Mouse (Mus musculus) urinary bladder, adult 18-20 months (tissue): ENCODE results near the gene Plxna4.

Source experiments
- DNase-seq, 2 experiments: peaks; one replicate each; pipeline ENCODE4 v3.0.0; 2022; ENCODE audit warnings: low spot score in 2 of 2, mixed read lengths in 2 of 2

Gene Plxna4

DNA sequence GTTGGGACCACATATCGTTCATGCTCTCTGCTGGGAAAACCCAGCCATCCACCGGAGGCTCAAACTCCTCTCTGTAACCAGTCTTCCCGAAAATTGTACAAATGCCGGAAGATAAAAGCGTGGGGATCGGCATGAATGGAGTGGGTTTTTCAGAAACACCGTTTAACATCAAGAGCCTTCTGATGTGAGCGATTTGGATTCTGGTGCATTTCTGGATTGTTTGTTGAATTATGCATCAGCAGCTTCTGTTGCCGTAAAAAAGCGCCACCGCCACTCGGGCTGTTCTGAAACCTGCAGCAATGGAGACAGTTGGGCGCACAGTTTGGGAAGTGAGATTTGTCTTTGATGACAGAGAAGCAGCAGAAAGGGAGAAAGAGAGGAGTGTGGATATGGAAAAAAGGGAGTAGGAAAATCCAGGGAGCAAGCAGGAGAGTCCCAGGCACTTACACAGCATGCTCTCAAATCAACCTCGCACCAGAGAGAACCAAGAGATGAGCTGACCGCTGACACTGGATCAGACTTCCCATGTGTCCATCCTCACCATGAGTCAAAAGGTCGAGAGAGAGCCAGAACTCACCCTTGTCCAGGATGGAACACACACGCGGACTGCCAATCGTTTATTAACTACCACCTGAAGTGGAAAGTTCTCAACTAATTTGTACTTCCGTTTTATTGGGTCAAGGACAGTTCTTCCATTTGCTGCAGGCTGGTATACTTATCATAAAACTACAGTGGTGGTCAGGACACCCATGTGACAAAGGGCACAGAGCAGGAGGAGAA lies 181.5 kb downstream of the Plxna4 start:
- no peak for DNase-seq

DNA sequence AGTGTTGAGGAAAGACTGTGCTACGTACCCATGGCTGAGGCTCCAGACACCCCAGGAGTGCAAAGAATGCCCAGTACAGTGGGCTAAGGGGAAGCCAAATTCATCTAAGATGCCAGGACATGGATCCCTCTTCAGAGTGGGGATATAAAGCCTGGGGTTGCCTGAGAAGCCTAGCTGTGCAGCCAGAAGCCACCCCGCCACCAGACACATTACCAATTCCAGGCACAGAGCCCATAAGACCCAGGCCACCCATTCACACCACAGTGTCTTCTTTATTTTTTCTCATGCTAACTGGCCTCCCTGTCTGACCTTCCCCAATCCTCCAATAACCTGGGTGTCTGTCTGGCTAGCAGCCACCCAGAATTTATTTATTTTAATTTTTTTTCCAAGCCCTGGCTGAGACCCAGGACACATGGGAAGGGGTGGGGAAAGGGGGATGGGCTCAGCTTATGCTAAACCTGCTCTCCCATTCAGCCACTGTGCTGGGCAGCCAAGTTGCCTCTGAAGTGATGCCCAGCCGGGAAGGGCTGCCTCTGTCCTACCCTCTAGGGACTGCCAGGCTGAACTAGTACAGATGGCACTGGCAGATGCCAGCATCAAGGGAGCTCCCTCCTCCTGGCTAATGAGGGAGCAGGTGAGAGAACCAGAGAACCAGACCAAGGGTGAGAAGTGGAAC lies 185.3 kb downstream of the Plxna4 start:
- no peak for DNase-seq

GRCm38 (mm10) chr6:32398261-32398660 lies 189.7 kb downstream of the Plxna4 start:
- no peak for DNase-seq

- peak; percentile 6 to 65 for DNase-seq
Observed at GRCm38 (mm10) chr6:32397133-32397730, 190.8 kb downstream of the Plxna4 start.

DNA sequence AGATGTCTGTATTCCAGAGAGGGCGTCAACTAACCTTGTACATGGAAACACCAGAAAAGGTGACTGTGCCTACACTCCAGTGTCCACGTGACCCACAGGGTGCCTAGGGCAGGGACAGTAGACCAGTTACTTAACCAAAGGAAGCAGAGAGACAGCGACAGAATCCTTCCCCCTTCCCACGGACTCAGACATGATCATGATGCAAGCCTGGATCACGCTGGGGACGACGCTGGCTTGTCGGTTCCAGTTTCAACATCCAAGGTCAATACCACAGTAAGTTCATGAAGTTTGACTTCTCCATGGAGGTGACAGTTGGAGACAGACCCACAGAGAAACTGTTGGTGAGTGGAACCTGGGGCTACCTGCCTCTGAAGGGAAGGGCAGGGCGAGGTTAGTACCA lies 192.6 kb downstream of the Plxna4 start:
- no peak for DNase-seq

- DNase-seq: no peak
Observed at GRCm38 (mm10) chr6:32392262-32392661, 195.7 kb downstream of the Plxna4 start.

- DNase-seq: no peak
Observed at GRCm38 (mm10) chr6:32388276-32388675, 199.7 kb downstream of the Plxna4 start.

- no peak for DNase-seq
Observed at GRCm38 (mm10) chr6:32386915-32387314, 201.1 kb downstream of the Plxna4 start.

DNA sequence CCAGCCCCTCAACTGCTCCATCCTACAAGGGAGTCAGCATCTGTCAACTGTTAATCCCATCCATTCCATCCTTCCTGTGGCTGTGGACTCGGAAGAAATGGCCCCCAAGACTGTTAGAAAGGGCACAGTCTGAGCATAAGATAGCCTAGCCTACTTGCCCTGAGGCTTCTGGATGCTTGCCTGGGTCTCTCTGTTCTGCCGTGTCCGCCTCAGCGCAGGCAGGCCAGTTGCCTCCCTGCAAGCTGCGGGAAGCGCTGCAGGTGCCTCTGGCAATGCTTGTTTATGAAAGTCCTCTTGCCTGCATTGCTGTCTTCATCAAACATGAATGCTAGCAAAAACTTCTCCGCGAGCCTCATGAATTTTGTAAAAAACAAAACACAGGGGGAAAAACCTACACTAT lies 203.1 kb downstream of the Plxna4 start:
- DNase-seq: no peak

DNA sequence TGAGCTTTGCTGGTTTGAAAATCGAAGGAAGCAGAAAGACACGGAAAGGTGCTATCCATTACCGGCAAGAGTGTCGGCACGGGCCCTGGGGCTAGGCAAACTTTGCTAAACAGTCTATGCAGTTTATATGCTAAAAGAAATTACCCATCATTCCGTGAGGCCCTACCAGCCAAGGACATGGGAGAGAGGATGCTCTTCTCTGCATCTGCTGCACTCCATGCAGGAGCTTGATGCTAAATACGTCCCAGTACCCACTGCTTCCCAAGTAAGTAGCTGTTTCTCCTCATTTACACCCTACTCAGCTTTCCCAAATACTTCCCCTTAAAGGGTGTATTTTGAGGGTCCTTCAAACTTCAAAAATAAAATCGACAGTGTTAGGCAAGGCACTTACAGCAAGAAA lies 203.6 kb downstream of the Plxna4 start:
- DNase-seq: no peak

DNA sequence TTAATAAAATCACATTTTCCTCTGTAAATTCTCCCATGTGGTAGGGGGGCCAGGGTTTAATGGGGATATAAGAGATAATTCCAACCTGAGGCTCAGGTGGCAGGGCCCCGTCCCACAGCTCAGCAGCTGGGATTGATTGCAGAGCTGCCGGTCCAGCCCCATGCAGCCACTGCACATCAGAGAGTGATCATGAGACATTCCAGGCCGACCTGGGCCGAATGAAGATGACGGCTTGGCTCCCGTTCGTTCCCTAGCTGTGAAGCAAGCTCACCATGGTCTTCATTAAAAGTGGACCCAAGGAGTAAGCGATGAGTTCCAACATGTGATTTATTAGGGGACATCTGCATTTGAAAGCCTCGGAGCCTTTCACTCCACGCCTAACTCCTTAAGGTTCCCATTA lies 206.5 kb downstream of the Plxna4 start:
- no peak for DNase-seq

GRCm38 (mm10) chr6:32377181-32377580 lies 210.8 kb downstream of the Plxna4 start:
- DNase-seq: no peak

DNA sequence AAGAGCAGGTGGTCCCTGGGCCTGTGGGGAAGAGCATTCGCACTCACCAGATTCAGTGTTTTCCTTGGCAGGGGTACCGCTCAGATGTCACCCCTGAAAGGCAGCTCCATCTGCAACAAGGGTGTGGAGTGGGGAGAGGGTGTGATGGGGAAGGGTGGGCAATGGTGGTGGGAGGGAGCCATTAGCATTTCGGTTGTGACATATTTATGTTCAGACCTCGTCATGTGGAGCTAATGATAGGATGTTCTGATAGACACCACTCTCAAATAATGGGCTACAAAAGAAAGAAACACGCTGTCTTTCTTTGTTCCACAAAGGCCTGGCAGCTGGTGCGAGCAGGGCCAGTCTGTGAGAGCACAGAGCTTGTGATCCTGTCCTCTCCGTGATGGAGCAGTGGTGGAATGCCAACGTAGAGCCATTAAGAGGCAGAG lies 214.0 kb downstream of the Plxna4 start:
- no peak for DNase-seq

DNA sequence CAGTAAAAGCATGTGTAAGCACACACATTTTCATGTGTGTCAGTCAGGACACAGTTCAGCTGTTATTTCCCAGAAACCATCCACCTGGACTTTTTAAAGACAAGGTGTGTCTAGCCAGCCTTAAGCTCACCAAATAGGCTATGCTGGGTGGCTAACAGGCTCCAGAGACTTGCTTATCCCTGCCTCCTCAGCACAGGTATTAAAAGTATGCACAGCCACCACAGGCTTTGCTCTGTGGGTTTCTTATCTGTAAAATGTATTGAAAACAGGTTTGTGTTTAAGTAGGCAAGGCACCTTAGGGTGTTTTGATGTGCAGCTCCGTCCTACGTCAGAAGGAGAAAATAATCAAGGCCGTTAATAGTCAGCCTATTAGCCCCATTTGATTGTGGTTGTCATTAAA lies 218.9 kb downstream of the Plxna4 start:
- DNase-seq: no peak

GRCm38 (mm10) chr6:32368408-32368807 lies 219.6 kb downstream of the Plxna4 start:
- DNase-seq: no peak

DNA sequence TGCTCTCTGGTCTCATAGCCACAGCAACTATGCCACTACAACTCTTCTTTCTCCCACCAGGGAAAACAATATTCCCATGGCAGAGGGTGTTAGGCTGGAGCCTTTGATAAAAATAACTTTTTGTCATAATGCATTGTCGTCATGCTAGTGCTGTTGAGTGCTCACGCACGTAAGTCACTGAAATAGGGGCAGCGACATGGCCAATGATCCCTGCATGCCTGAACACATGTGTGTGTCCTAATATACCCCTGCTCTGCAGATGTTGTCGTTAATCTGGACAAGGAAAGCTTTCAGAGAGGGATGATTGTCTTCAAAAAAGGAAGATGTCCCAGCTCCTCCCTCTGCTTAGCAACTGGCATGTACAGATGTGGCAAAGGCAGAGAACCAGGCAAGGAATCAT lies 223.1 kb downstream of the Plxna4 start:
- no peak for DNase-seq

GRCm38 (mm10) chr6:32363489-32364068 lies 224.4 kb downstream of the Plxna4 start:
- no peak for DNase-seq

DNA sequence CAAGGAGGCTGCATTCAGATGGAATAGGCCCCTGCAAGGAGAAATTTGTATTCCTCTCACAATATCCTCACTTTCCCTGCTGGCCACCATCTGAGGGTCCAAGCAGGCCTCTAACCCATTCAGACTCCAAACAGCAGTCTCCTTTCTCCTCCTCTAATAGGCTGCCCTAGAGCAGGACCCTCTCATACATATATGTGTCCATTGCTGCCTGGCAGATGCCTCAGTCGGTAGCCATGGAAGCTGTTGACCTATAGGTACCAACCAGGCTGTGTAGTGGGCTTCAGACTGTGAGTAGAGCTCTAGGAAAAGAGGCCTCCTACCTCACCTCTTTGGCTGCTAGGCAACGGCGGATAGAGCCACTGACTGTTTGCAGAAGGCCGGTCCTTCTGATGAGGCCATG lies 225.6 kb downstream of the Plxna4 start:
- no peak for DNase-seq

DNA sequence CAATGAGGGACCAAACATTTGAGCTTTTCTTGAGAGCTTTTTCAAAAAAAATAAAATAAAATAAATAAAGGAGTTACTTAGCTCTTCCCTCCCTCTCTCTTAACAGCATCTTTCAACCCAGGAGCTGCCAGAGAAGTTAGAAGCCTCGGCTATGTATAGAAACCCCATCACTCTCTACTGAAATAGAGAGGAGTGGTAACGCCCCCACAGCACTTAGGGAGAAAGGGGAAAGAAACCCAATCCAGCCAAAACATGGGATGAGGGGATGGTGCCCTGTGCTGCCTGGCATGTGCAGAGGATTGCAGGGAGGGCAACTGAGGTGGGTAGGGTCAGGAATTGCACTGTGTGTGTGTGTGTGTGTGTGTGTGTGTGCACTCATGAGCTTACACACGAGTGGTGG lies 228.3 kb downstream of the Plxna4 start:
- no peak for DNase-seq

DNA sequence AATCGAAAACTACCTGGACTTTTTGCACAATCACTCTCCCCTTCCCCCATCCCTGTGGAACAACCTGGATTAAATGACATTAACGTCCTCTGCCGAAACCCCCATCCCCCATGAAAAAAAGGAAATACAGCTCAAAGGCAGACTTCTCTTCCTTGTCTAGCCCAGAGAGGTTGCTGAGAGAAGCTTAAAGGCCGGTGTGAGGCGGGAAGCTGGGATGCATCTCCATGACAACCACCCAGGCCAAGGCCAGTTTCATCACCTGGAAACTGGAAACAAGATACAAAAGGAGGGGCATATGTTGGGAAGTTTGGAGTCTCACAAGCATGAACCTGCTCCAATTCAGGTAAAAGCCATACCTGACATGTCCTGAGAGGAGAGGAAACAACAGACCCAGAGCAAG lies 230.5 kb downstream of the Plxna4 start:
- DNase-seq: no peak

GRCm38 (mm10) chr6:32355559-32355958 lies 232.4 kb downstream of the Plxna4 start:
- DNase-seq: no peak

GRCm38 (mm10) chr6:32348996-32349395 lies 239.0 kb downstream of the Plxna4 start:
- no peak for DNase-seq

DNA sequence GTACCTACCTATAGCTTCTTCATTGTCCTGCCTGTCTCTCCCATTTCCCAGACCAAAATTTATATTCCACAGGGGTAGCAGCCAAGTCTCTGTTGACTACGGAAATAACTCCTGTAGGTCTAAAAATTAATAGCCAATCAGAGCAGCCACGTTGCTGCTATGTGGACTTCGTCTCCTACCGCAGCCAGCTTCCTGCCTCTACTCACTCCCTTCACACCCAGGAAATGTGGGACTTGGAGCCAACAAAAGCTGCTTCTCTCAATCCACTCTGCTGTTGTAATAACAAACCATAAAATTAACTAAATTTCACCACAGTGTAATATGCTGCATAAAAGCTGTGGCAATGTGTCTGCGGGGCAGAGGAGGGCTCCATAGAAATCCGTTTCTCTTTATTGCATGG lies 239.9 kb downstream of the Plxna4 start:
- no peak for DNase-seq
